Mouse (Mus musculus): ENCODE results near the gene Car15.

DNA sequence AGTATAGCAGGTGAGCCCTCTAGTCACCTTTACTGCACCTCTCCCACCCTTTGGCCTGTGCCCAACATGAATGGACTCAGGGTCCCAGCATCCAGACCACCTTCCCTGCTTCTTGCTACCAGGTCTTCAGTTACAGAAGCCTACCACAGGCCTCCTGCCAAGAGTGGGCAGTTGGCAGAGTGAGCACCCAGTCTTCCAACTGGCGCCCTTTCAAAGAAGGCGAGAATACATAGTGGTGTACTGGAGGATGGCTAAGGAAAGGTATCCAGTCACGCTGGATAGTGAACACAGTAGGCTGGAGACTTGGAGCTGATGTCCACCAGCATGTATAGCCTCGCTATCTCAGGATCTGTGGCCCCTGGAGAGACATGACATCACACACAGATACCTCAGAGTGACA is 44.1 kb downstream of the Car15 start:
- no peak for TF ChIP-seq POLR2A (IDR thresholded peaks at IDR 0.05; ENCODE audit: borderline replicate concordance, control insufficient read depth, low read depth, low read length)
- TF ChIP-seq CTCF (IDR thresholded peaks at IDR 0.05; ENCODE audit: control insufficient read depth, insufficient read depth, low read length): no peak

All from bone marrow, adult 2 months (tissue).